Mouse (Mus musculus) G1E (cell line): ENCODE measurements at regions not wholly inside any gene's neighbourhood (a gene's known extent, or its start where the extent isn't known, plus 50 kb on each side); places are given as distances from the start of the nearest gene placed in this dataset.

Experiments used
- CTCF ChIP-seq: IDR thresholded peaks from 2 replicates; pipeline ENCODE4 v1.5.1; 2012; ENCODE audit warnings: low read depth, low read length, inconsistent platforms, mixed read lengths
- GATA1 ChIP-seq: IDR thresholded peaks from 2 replicates; pipeline ENCODE4 v1.6.1; 2012; ENCODE audit warnings: borderline replicate concordance, low read length, inconsistent platforms, mixed read lengths
- GATA2 ChIP-seq: IDR thresholded peaks from 2 replicates; pipeline ENCODE4 v1.6.1; 2012; ENCODE audit warnings: low read depth, low read length, inconsistent platforms, borderline replicate concordance
- TAL1 ChIP-seq: conservative IDR thresholded peaks from 2 replicates; pipeline ENCODE4 v1.6.1; 2012; ENCODE audit warnings: low read depth, low read length, inconsistent platforms, mixed read lengths

GRCm38 (mm10) chr5:133070141-133070540, 527.0 kb upstream of the Auts2 start:
- TF ChIP-seq CTCF (no peak), TAL1 (no peak), GATA1 (no peak), GATA2 (no peak)
